Mouse (Mus musculus): Measurements from ENCODE around the gene Creg1. TPM values are rescaled to one million over a fixed set of nuclear protein-coding genes. Genes with fewer than 3 reads are reported as not detected.

Creg1 gene
- 32.4 and 40.5 TPM in 2 replicates for polyA plus RNA-seq (2016; fragmentation: Nextera tagmentation; extraction: Ambion mirVana)

DNA sequence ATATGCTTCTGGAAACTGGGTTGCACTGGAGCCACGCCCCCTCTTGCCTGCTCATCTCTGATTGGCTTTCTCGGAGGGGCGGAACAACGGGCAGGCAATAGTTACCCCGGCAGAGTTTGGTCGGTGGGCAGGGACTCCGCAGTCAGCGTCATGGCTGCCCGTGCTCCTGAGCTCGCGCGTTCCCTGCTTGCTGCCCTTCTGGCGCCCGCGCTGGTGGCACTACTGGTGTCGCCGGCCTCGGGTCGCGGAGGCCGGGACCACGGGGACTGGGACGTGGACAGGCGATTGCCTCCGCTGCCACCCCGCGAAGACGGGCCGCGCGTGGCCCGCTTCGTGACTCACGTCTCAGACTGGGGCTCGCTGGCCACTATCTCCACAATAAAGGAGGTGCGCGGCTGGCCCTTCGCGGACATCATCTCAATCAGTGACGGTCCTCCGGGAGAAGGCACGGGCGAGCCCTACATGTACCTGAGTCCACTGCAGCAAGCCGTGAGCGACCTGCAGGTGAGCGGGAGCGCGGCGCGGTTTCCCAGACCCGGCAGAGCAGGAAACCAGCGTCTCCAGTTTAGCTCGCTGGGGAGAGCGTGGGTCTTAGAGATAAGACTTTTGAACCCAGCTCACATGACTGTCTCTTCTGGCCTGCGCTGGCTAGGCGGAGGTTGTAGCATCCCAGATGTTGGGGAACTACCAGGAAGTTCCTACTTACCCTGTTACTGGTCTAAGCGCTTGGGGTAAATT lies at the start of gene Creg1:
Gene Creg1 (plus strand): TSS at position 112 of the 738 bp plus-strand sequence.
- peak within 1 kb of the TSS; percentile 81 for H3K27ac ChIP-seq (replicated peaks)
- peaks cover 31% of the 10 kb centered on the region for H3K4me1 ChIP-seq
- H3K9me3 ChIP-seq = no peaks in the 10 kb centered on the region
- H3K4me3 ChIP-seq = peak within 1 kb of the TSS; percentile 77
- peaks cover 35% of the 10 kb centered on the region for H3K27me3 ChIP-seq (replicated peaks; ENCODE audit: low read depth, poor library complexity, severe bottlenecking)
- peak; percentile 94 for DNase-seq (ENCODE audit: low spot score)
- H3K36me3 ChIP-seq (replicated peaks) = no peaks in the 10 kb centered on the region
- under 1% methylated on average over 57 of the region's 57 CpGs for WGBS

DNA sequence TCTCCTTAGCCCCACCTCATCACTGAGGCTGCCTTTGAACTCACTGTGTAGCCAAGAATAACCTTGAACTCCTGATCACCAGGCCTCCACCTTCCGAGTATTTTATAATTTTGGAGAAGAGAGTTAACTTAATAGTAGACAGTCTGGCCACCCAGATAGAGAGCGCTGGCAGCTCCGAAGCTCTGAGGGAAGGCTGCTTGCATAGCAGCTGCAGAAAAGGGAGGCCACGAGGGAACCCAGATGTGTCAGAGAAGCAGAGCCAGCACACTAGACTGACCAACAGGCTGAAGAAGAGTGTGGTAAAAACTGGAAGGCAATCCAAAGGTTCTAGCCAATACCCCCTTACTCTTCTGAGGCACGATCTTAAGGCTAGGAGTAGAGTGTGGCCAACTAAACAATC lies 49.7 kb upstream of the Creg1 start:
- no peak for DNase-seq (ENCODE audit: low spot score)
- H3K4me1 ChIP-seq = peaks cover 17% of the 10 kb centered on the region

DNA sequence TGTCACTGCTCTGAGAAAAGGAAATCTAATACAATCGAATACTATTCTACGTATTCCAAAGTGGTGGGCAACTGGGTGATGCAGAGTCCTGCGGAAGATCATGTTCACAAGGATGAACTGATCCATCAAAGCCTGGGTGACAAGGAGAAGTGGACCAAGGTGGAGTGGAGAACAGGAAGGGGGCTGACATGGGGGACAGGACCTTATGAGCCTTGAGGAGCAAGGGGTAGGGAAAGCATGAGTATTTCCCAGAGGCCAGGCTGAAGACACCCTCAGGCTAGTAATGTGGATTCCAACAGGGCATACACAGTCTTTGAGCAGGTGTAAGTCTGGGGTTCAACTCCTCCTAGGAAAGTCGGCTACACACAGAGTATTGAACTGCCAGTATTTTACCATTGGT lies 47.1 kb upstream of the Creg1 start:
- H3K4me3 ChIP-seq = no peak overlapping the region
- 86% methylated on average over 4 of the region's 4 CpGs for WGBS
- no peaks in the 10 kb centered on the region for H3K36me3 ChIP-seq (replicated peaks)
- no peak overlapping the region for H3K27ac ChIP-seq (replicated peaks)
- H3K4me1 ChIP-seq = peaks cover 16% of the 10 kb centered on the region
- no peaks in the 10 kb centered on the region for H3K9me3 ChIP-seq
- no peak for DNase-seq (ENCODE audit: low spot score)
- no peaks in the 10 kb centered on the region for H3K27me3 ChIP-seq (replicated peaks; ENCODE audit: low read depth, poor library complexity, severe bottlenecking)

More for the DNA sequence above, 49.7 kb upstream of the Creg1 start:
- Histone ChIP-seq H3K27me3 (replicated peaks; ENCODE audit: low read depth, poor library complexity, severe bottlenecking) (peaks cover 17% of the 10 kb centered on the region), H3K36me3 (replicated peaks) (no peaks in the 10 kb centered on the region), H3K4me3 (no peak overlapping the region), H3K27ac (replicated peaks) (no peak overlapping the region), H3K9me3 (no peaks in the 10 kb centered on the region)
- 82% methylated on average over 5 of the region's 5 CpGs for WGBS

DNA sequence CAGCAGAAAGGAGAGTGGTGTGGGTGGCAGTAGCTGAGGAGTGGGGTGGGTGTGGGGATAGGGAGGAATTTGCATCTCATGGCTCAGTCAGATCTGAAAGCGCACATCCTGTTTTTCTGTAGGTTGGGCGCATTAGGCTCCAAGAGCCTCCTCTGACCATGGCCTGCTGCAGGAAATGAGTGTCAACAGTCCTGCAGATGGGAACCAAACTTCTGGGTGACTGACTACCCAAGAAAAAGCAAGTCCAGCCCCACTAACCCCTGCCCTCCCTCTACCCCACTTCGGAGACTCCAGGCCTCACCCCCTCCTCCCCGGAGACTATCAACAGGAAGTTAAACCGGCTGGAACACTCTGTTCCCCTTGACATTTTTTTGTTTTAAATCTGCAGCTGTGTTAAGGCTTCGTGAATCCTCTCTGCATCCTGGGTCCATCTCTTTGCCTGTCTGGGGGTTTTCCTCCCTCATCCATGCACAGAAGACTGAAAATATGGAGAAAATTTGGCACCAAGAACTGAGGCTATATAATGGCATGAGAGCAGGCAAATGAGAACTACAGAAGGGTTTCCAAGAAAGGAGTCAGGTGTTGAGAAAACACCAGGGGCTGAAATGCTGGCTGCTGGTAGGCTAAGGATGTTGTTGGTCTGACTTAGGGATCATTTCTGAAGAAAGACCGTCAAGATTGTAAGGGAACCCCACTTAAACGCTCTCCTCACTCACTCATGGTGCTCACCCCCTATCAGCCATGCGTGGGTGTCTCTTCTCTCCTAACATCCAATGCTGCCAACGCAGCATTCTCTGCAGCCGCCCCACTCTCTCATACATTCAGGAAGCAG lies 45.6 kb upstream of the Creg1 start:
- peaks cover 16% of the 10 kb centered on the region for H3K4me1 ChIP-seq
- H3K36me3 ChIP-seq (replicated peaks) = no peaks in the 10 kb centered on the region
- H3K4me3 ChIP-seq = no peak overlapping the region; the same call in 1 of the 2 replicates
- no peaks in the 10 kb centered on the region for H3K27me3 ChIP-seq (replicated peaks; ENCODE audit: low read depth, poor library complexity, severe bottlenecking)
- H3K27ac ChIP-seq (replicated peaks) = peak overlapping the region; percentile 19
- 50% methylated on average over 11 of the region's 11 CpGs for WGBS
- H3K9me3 ChIP-seq = no peaks in the 10 kb centered on the region
- DNase-seq (ENCODE audit: low spot score) = no peak

DNA sequence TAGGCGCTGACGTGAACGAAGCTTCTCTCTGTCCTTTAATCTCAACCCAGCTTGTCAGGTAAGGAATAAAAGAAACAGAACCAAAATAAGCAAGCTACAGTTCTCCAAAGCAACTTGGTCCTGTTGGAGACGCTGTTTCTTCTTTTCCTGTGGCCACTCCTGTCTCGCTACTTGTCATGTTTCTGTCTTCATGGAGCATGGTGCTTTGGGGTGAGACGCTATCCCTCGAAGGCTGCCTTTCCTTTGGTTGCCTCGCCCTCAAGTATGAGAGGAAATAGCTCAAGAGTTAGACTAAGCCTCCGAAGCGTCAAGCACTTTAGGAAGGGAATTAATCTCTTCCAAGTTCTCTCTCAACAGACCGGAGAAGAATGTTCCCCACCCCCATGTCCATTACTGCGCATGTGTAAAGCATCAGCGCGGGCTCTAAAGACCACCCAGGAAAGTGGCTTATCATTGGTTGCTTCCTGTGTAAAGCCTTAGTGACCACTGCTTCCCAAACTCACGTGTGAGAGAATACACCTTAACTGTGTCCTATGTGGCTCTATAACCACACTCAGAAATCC lies 44.9 kb upstream of the Creg1 start:
- no peaks in the 10 kb centered on the region for H3K27me3 ChIP-seq (replicated peaks; ENCODE audit: low read depth, poor library complexity, severe bottlenecking)
- H3K27ac ChIP-seq (replicated peaks) = peak overlapping the region; percentile 19; the same call in 1 of the 2 replicates
- no peak overlapping the region for H3K4me3 ChIP-seq
- H3K4me1 ChIP-seq = peaks cover 16% of the 10 kb centered on the region
- H3K9me3 ChIP-seq = no peaks in the 10 kb centered on the region
- H3K36me3 ChIP-seq (replicated peaks) = no peaks in the 10 kb centered on the region
- DNase-seq (ENCODE audit: low spot score) = no peak
- 77% methylated on average over 15 of the region's 15 CpGs for WGBS

DNA sequence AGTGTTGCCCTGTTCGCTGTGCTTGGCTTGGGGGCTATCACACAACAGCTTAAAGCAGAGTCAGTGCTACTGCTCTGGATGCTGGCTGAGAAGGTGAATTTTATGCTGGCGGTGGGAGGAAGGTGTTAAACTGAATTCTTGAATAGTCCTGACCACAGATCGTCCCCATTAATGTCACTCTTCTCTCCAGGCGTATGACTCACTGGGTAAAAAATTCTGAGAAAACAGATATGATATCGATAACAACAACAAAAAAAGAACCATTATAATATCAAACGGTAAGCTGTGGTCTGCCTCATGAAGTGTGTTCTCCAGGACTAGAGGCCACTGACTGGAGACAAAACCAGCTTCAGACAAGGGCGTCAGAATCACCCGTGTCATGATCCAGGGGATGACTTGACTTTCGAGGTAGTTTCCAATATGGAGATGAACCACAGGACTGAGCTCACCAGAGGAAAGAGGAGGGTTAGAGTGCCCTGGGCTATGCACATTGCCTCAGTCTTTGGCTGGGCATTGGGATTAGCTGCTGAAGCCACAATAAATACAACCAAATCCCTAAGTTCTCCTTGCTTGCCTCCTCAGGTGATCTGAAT lies 40.9 kb upstream of the Creg1 start:
- Histone ChIP-seq H3K4me3 (no peak overlapping the region), H3K36me3 (replicated peaks) (no peaks in the 10 kb centered on the region), H3K9me3 (no peaks in the 10 kb centered on the region), H3K27me3 (replicated peaks; ENCODE audit: low read depth, poor library complexity, severe bottlenecking) (no peaks in the 10 kb centered on the region), H3K4me1 (peaks cover 37% of the 10 kb centered on the region), H3K27ac (replicated peaks) (no peak overlapping the region)
- DNase-seq (ENCODE audit: low spot score) = no peak
- 94% methylated on average over 9 of the region's 9 CpGs for WGBS

DNA sequence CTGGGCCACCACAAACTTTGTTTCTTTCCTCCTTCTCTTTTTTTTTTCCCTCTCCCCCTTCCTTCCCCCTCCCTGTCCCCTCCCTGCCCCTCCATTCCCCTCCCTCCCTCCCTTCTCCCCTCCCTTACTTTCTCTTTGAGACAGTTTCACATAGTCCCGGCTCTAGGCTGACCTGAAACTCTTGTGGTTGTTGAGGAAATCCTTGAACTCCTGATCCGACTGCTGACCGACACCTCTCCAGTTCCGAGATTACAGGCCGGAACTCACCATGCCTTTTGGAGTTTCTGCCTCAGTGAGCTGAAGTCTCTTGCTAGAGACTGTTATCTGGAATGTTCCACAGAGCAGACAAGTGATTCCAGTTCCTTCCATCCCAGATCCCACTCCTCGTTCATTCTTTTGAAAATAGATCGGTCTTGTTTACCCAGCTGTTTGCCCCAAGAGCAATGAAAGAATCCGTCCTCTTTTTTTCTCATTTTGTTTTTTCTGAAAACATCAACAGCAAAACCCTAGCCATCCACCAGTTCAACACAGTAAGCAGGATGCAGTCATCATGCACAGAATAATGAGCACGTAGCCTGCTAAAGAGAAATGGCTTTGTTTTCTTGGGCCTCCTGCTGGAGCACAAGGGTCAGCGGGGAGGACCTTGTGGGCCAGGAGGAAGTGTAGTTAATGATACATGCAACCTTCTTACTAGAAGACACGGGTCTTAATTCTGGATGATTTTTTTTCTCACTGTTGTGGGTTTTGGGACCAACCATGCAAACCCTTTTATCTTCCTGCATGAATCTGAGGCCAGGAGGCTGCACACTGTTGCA lies 39.1 kb upstream of the Creg1 start:
- WGBS = 50% methylated on average over 11 of the region's 11 CpGs
- DNase-seq (ENCODE audit: low spot score) = no peak
- Histone ChIP-seq H3K9me3 (no peaks in the 10 kb centered on the region), H3K36me3 (replicated peaks) (no peaks in the 10 kb centered on the region), H3K4me1 (peaks cover 26% of the 10 kb centered on the region), H3K4me3 (no peak overlapping the region), H3K27ac (replicated peaks) (peak overlapping the region; percentile 70), H3K27me3 (replicated peaks; ENCODE audit: low read depth, poor library complexity, severe bottlenecking) (no peaks in the 10 kb centered on the region)

DNA sequence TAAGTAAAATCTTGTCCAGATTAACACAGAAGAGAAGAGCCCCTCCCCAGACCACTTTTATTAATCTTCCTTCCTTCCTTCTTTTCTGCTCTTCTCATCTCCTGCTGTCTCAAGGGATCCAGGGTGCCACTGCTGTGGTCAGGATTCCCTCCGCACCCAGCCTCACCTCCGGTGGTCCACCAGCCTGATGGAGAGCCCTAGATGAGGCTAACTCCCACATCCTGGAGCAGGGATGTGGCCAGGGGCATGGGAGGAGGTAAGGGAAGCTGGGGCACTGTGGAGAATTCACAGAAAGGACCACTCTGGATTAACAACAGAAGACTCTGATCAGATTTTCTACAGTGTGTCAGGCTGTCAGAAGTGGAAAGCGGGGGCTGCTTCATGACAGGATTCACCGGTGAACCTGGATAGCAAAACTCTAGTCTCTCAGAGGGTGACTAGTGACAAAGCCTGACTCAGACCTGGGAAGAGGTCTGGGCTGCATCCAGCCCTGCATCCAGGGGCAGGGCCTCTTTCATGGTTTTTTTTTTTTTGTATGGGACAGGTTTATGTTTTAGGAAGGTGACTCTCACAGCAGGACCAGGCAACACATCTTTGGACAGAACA lies 38.4 kb upstream of the Creg1 start:
- DNase-seq (ENCODE audit: low spot score) = no peak
- Histone ChIP-seq H3K4me1 (peaks cover 26% of the 10 kb centered on the region), H3K4me3 (no peak overlapping the region), H3K27me3 (replicated peaks; ENCODE audit: low read depth, poor library complexity, severe bottlenecking) (no peaks in the 10 kb centered on the region), H3K36me3 (replicated peaks) (no peaks in the 10 kb centered on the region), H3K27ac (replicated peaks) (peak overlapping the region; percentile 70), H3K9me3 (no peaks in the 10 kb centered on the region)
- 80% methylated on average over 4 of the region's 4 CpGs for WGBS

DNA sequence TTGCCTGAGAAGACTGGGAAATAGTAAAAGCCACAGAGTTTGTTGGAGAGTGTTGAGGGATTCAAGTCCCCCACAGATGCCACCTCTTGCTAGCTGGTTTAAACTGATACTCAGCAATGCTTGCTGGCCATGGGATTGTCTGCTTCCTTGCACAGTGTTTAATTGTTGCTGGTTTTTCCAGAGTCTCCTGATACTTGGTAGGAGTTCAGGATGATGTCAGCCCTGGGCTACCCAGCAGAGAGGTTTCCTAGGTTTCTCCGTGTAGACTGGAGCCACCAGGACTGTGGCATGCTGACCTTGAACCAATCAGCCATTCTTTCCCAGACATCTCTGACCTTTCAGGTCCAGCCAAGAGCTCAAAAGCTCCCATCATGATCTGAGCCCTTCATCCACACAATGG lies 36.6 kb upstream of the Creg1 start:
- WGBS = 31% methylated on average over 1 of the region's 1 CpGs
- DNase-seq (ENCODE audit: low spot score) = no peak
- no peaks in the 10 kb centered on the region for H3K9me3 ChIP-seq

DNA sequence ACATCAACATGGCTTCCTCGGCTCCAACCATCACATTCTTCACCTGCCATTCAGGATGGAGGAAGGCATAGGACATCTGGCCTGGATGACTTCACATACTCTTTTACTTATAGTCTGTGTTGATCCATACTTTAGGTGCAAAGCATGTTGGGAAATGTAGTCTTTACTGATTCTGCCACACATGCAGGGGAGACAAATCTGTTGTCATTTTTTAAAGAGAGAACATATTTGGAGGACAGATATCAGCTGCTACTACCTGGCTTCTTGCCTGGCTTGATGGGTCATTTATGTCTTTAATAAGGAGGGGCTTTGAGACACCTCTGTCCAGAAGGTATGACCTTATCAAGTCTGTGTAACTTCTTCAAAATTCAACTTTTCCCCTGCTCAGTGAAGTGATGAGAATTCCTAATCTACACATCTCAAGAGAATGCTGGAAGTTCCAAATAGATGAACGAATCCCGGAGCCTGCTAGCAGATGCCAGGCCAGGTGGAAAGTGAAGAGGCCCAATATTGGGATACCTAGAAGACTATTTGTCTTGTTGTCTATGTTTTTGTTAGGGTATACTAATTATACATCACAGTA lies 35.4 kb upstream of the Creg1 start:
- no peak overlapping the region for H3K4me3 ChIP-seq
- no peaks in the 10 kb centered on the region for H3K9me3 ChIP-seq
- no peaks in the 10 kb centered on the region for H3K36me3 ChIP-seq (replicated peaks)
- no peaks in the 10 kb centered on the region for H3K27me3 ChIP-seq (replicated peaks; ENCODE audit: low read depth, poor library complexity, severe bottlenecking)
- H3K4me1 ChIP-seq = peaks cover 29% of the 10 kb centered on the region
- 93% methylated on average over 3 of the region's 3 CpGs for WGBS
- H3K27ac ChIP-seq (replicated peaks) = no peak overlapping the region
- DNase-seq (ENCODE audit: low spot score) = no peak

More for the DNA sequence above, 36.6 kb upstream of the Creg1 start:
- Histone ChIP-seq H3K27me3 (replicated peaks; ENCODE audit: low read depth, poor library complexity, severe bottlenecking) (no peaks in the 10 kb centered on the region), H3K4me1 (peaks cover 29% of the 10 kb centered on the region), H3K4me3 (no peak overlapping the region), H3K36me3 (replicated peaks) (no peaks in the 10 kb centered on the region), H3K27ac (replicated peaks) (0 out of 2 replicates have a peak overlapping the region, but pooled peaks have one; percentile 14)

DNA sequence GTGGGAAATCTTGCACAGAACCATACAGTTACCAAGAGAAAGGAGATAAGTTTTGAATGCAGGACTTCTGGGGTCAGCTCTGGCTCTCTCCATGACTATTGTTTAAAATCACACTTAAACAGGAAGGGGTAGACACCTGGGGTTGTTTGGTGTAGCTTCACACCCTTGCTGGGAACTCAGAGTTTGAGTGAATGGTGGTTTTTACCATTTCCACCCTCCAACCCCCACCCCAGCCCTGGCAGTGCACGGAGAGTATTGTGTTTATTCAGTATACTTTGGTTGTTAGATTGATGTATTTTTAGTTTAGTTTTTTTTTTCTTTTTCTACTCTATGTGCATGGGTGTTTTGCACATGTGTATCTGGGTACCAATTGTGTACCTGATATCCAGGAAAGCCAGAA lies 33.4 kb upstream of the Creg1 start:
- no peaks in the 10 kb centered on the region for H3K36me3 ChIP-seq (replicated peaks)
- H3K4me3 ChIP-seq = no peak overlapping the region
- H3K27ac ChIP-seq (replicated peaks) = no peak overlapping the region
- no peaks in the 10 kb centered on the region for H3K27me3 ChIP-seq (replicated peaks; ENCODE audit: low read depth, poor library complexity, severe bottlenecking)
- WGBS = 53% methylated on average over 1 of the region's 1 CpGs
- DNase-seq (ENCODE audit: low spot score) = no peak
- peaks cover 17% of the 10 kb centered on the region for H3K4me1 ChIP-seq
- H3K9me3 ChIP-seq = no peaks in the 10 kb centered on the region
